Mouse (Mus musculus) CH12.LX (cell line): ENCODE measurements around the gene Tcl1b3. TPM values are rescaled to one million over a fixed set of nuclear protein-coding genes. Genes with fewer than 3 reads are reported as not detected.
"Not testable (repeated sequence)": the region's sequence is repeated elsewhere in the genome, so short reads cannot be mapped to it uniquely, and the experiment has no call there.

ENCODE experiments used
- DNase-seq: peaks from one replicate; pipeline ENCODE4 v3.0.0-alpha.2; 2013; ENCODE audit errors: extremely low read depth
- H3K27ac ChIP-seq: 2 replicates; pipeline ENCODE4 v1.5.1; 2012; ENCODE audit warnings: low read depth, mild to moderate bottlenecking, control low read depth, moderate library complexity; ENCODE audit not compliant: insufficient read depth
- H3K27me3 ChIP-seq: replicated peaks from 2 replicates; pipeline ENCODE3; 2012; ENCODE audit warnings: inconsistent platforms
- H3K36me3 ChIP-seq, 2 experiments: replicated peaks in 1 of 2; 2 replicates each; pipeline versions ENCODE3 to v1.6.1; 2012; ENCODE audit warnings: inconsistent platforms in 1 of 2, low read length in 1 of 2, mild to moderate bottlenecking in 1 of 2, mixed read lengths in 1 of 2, moderate library complexity in 1 of 2; ENCODE audit not compliant: control insufficient read depth in 1 of 2, insufficient read depth in 1 of 2
- H3K4me1 ChIP-seq, 2 experiments: 2 replicates each; pipeline ENCODE4 v1.6.1; 2012; ENCODE audit warnings: inconsistent platforms in 1 of 2, moderate library complexity in 1 of 2; ENCODE audit not compliant: insufficient read depth in 2 of 2, control insufficient read depth in 1 of 2
- H3K4me2 ChIP-seq: 2 replicates; pipeline ENCODE4 v1.6.1; 2012; ENCODE audit warnings: low read depth, mild to moderate bottlenecking, control low read depth; ENCODE audit not compliant: poor library complexity, insufficient read depth, severe bottlenecking
- H3K4me3 ChIP-seq, 3 experiments: fragments of 150-350 bp in 1 of 3; sonication (generic) in 1 of 3; replicated peaks in 1 of 3; 2 replicates each; pipeline versions ENCODE3 to v1.5.1; 2011 to 2012; ENCODE audit warnings: low read depth in 2 of 3, low read length in 2 of 3, mild to moderate bottlenecking in 2 of 3, moderate library complexity in 2 of 3, control low read depth in 1 of 3, improper control_type of control experiment in 1 of 3, inconsistent platforms in 1 of 3, mixed read lengths in 1 of 3; ENCODE audit not compliant: poor library complexity in 1 of 3
- H3K79me2 ChIP-seq: replicated peaks from 2 replicates; pipeline ENCODE4 v1.6.1; 2012; ENCODE audit warnings: mild to moderate bottlenecking, moderate library complexity; ENCODE audit not compliant: control insufficient read depth, poor library complexity, insufficient read depth, severe bottlenecking; ENCODE audit errors: extremely low read depth
- H3K9ac ChIP-seq: 2 replicates; pipeline ENCODE4 v1.6.1; 2012; ENCODE audit warnings: low read depth, mild to moderate bottlenecking, control low read depth, moderate library complexity; ENCODE audit not compliant: insufficient read depth
- H3K9me3 ChIP-seq: replicated peaks from 2 replicates; pipeline ENCODE3; 2012; ENCODE audit warnings: low read length, inconsistent platforms, mixed read lengths
- BHLHE40 ChIP-seq: IDR thresholded peaks from 2 replicates; pipeline ENCODE4 v1.6.1; 2011; ENCODE audit warnings: mild to moderate bottlenecking, low read depth, low read length, improper control_type of control experiment
- CHD1 ChIP-seq: IDR thresholded peaks from 2 replicates; pipeline ENCODE4 v1.6.1; 2012; ENCODE audit warnings: low read depth, low read length, improper control_type of control experiment, inconsistent platforms
- CTCF ChIP-seq, 2 experiments: IDR thresholded peaks in 1 of 2; conservative IDR thresholded peaks in 1 of 2; 2 replicates each; pipeline ENCODE4 v1.5.1; 2011 to 2012; ENCODE audit warnings: low read depth in 2 of 2, low read length in 2 of 2, improper control_type of control experiment in 1 of 2, inconsistent platforms in 1 of 2, mild to moderate bottlenecking in 1 of 2, moderate library complexity in 1 of 2
- E2F4 ChIP-seq: IDR thresholded peaks from 2 replicates; pipeline ENCODE4 v1.6.1; 2011; ENCODE audit warnings: low read depth, low read length, improper control_type of control experiment; ENCODE audit not compliant: insufficient replicate concordance
- EP300 ChIP-seq: IDR thresholded peaks from 2 replicates; pipeline ENCODE4 v1.6.1; 2011; ENCODE audit warnings: low read length, improper control_type of control experiment
- ETS1 ChIP-seq: conservative IDR thresholded peaks from 2 replicates; pipeline ENCODE4 v1.6.1; 2012; ENCODE audit warnings: low read depth, mild to moderate bottlenecking, inconsistent platforms, low read length, improper control_type of control experiment, moderate library complexity
- MAFK ChIP-seq: IDR thresholded peaks from 2 replicates; pipeline ENCODE4 v1.6.1; 2011; ENCODE audit warnings: low read length, improper control_type of control experiment; ENCODE audit not compliant: insufficient replicate concordance
- MAX ChIP-seq: IDR thresholded peaks from 2 replicates; pipeline ENCODE4 v1.6.1; 2011; ENCODE audit warnings: low read length, improper control_type of control experiment
- MAZ ChIP-seq: IDR thresholded peaks from 2 replicates; pipeline ENCODE4 v1.6.1; 2012; ENCODE audit warnings: low read depth, mild to moderate bottlenecking, inconsistent platforms, low read length, improper control_type of control experiment, moderate library complexity
- MEF2A ChIP-seq: IDR thresholded peaks from 2 replicates; pipeline ENCODE4 v1.6.1; 2014; ENCODE audit warnings: low read depth, mild to moderate bottlenecking, inconsistent platforms, low read length, improper control_type of control experiment, borderline replicate concordance
- POLR2AphosphoS2 ChIP-seq: IDR thresholded peaks from 2 replicates; pipeline ENCODE4 v1.6.1; 2011; ENCODE audit warnings: low read depth, low read length, improper control_type of control experiment
- RAD21 ChIP-seq: IDR thresholded peaks from 2 replicates; pipeline ENCODE4 v1.6.1; 2011; ENCODE audit warnings: low read depth, mild to moderate bottlenecking, low read length, improper control_type of control experiment, moderate library complexity
- RCOR1 ChIP-seq: conservative IDR thresholded peaks from 2 replicates; pipeline ENCODE4 v1.6.1; 2012; ENCODE audit warnings: low read depth, mild to moderate bottlenecking, inconsistent platforms, low read length, improper control_type of control experiment
- TCF12 ChIP-seq: IDR thresholded peaks from 2 replicates; pipeline ENCODE4 v1.6.1; 2014; ENCODE audit warnings: low read depth, mild to moderate bottlenecking, inconsistent platforms, low read length, improper control_type of control experiment
- USF1 ChIP-seq: IDR thresholded peaks from 2 replicates; pipeline ENCODE4 v1.6.1; 2014; ENCODE audit warnings: low read depth, mild to moderate bottlenecking, inconsistent platforms, low read length, improper control_type of control experiment
- ZC3H11A ChIP-seq: IDR thresholded peaks from 2 replicates; pipeline ENCODE4 v1.6.1; 2012; ENCODE audit warnings: low read depth, mild to moderate bottlenecking, inconsistent platforms, low read length, improper control_type of control experiment
- ZKSCAN1 ChIP-seq: IDR thresholded peaks from 2 replicates; pipeline ENCODE4 v1.6.1; 2012; ENCODE audit warnings: low read depth, inconsistent platforms, low read length, improper control_type of control experiment, borderline replicate concordance
- dilution Hi-C: fragments of 300-500 bp; cut with MboI; formaldehyde crosslinking; loops from 2 replicates; pipeline ENCODE4 v1.14.3; 2020; ENCODE audit warnings: low sequenced_read_pairs; ENCODE audit not compliant: extremely low pct_unique_long_range_greater_than_20kb, extremely low pct_ligation_motif_present
- in situ Hi-C: fragments of 300-500 bp; cut with MboI; formaldehyde crosslinking; loops from 3 replicates; pipeline ENCODE4 v1.14.3; 2019; ENCODE audit warnings: low sequenced_read_pairs, low pct_ligation_motif_present, low pct_unique_long_range_greater_than_20kb, mixed read lengths
- polyA plus RNA-seq: library from polyadenylated mRNA; unstranded; fragments of >175 nt; gene quantifications from 2 replicates; pipeline ENCODE4 v1.2.1, GENCODE M21; 2012; ENCODE audit warnings: low read depth; ENCODE audit not compliant: insufficient read length
- total RNA-seq, 2 experiments: library from RNA; depleted of rRNA; stranded (reverse); fragments of 300-350 nt in 1 of 2; fragments of >200 nt in 1 of 2; gene quantifications; 2 replicates each; pipeline ENCODE4 v1.2.3; 2012 to 2014

Gene Tcl1b3
- total and polyA plus RNA-seq, 3 experiments, result not detected

GRCm38 (mm10) chr12:105173366-105173765 lies 17.5 kb upstream of the Tcl1b3 start:
- Histone ChIP-seq H3K9me3 (no peaks in the 10 kb centered on the region), H3K4me3 (no peak overlapping the region), H3K9ac (no peak overlapping the region), H3K27me3 (peaks cover 52% of the 10 kb centered on the region), H3K4me1 (no peaks in the 10 kb centered on the region), H3K36me3 (no peaks in the 10 kb centered on the region), H3K27ac (no peak overlapping the region), H3K4me2 (no peak overlapping the region), H3K79me2 (no peaks in the 10 kb centered on the region)
- in situ Hi-C loops (no loop called here), dilution Hi-C loops (no loop called here)
- no peak for DNase-seq
- TF ChIP-seq BHLHE40, result no peak
- no peak for TF ChIP-seq ZC3H11A
- TF ChIP-seq ETS1, result no peak
- TF ChIP-seq ZKSCAN1, result no peak
- TF ChIP-seq RCOR1, result no peak
- no peak for TF ChIP-seq MEF2A
- no peak for TF ChIP-seq TCF12
- TF ChIP-seq USF1, result no peak
- no peak for TF ChIP-seq CHD1
- no peak for TF ChIP-seq EP300
- no peak for TF ChIP-seq MAFK
- no peak for TF ChIP-seq MAZ
- TF ChIP-seq E2F4, result no peak
- TF ChIP-seq MAX, result no peak
- TF ChIP-seq RAD21, result no peak
- TF ChIP-seq POLR2AphosphoS2, result no peak
- TF ChIP-seq, all 38 proteins: peak for 0

GRCm38 (mm10) chr12:105174318-105174717 lies 16.5 kb upstream of the Tcl1b3 start:
- H3K9ac ChIP-seq, dilution Hi-C loops, H3K36me3 ChIP-seq, H3K79me2 ChIP-seq, H3K9me3 ChIP-seq, H3K4me2 ChIP-seq, H3K4me3 ChIP-seq, in situ Hi-C loops, H3K27ac ChIP-seq, DNase-seq, H3K4me1 ChIP-seq: not testable (repeated sequence)
- peaks cover 49% of the 10 kb centered on the region for H3K27me3 ChIP-seq
- TF ChIP-seq CTCF (conservative IDR thresholded peaks at IDR 0.05 in 1 of 2, IDR thresholded peaks at IDR 0.05 in 1 of 2; ENCODE audit: low read depth in 2 of 2, low read length in 2 of 2), result peak in 1 of 2 experiments; percentile 23; a peak in 2 of 4 replicates

DNA sequence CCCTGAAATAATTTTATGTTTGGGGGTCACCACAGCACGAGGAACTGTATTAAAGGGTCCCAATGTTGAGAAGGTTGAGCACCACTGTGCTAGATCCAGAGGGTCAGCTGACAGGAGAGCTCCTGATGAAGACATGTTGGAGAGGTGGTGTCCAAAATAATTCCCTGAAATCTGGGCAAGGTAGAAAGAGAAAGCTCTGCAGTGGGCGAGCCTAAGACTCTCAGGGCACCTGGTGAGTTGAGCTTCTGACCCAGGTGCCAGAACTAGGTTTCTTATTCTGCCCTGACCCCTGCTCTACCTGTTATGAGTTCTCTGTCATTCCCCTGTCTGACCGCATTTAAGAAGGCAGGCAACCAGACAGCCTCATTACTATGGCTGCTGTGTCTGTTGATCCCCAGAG lies 14.8 kb upstream of the Tcl1b3 start, which contains the start of gene Tcl1b5:
Tcl1b5 (plus strand) TSS at position 301 of the 400 bp plus-strand sequence.
- peaks cover 38% of the 10 kb centered on the region for H3K27me3 ChIP-seq
- H3K79me2 ChIP-seq, H3K4me3 ChIP-seq, H3K9ac ChIP-seq, DNase-seq, in situ Hi-C loops, dilution Hi-C loops, H3K27ac ChIP-seq, H3K9me3 ChIP-seq, H3K4me1 ChIP-seq, H3K36me3 ChIP-seq, H3K4me2 ChIP-seq: not testable (repeated sequence)

DNA sequence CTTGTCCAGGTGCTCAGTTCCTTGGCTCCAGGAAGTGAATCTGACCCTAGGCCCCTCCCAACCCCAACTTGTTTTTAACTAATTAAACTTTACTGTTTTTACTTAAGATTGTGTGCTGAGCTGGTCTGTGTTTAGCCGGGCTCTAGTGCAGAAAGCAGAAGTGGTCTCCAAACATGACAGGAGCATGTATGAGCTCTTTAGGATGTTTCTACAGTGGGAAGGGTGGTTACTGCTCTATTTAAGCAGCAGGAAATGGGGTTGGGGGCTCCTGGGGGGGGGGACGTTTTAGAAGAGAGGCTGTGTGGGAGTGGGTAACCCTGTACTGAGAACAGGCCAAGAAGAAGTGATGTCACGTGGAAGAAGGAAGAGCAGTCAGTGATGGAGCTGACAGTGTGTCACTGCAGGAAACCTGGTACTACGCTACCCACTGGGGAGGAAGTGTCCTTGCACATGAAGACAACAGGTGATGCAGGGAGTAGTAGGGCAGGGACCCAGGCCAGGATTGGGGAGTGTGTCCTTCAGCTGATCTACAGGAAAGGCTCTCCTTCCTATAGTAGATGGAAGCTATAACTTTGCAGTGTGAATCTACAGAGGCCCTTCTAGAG lies 9.7 kb upstream of the Tcl1b3 start:
- H3K27ac ChIP-seq, H3K4me3 ChIP-seq, H3K4me1 ChIP-seq, in situ Hi-C loops, H3K9me3 ChIP-seq, dilution Hi-C loops, H3K79me2 ChIP-seq, H3K4me2 ChIP-seq, H3K36me3 ChIP-seq, DNase-seq, H3K9ac ChIP-seq: not testable (repeated sequence)
- peaks cover 25% of the 10 kb centered on the region for H3K27me3 ChIP-seq
